Mouse (Mus musculus): ENCODE results near the gene Ess2.
"Not testable (repeated sequence)": the region's sequence is repeated elsewhere in the genome, so short reads cannot be mapped to it uniquely, and the experiment has no call there.

Ess2 gene

DNA sequence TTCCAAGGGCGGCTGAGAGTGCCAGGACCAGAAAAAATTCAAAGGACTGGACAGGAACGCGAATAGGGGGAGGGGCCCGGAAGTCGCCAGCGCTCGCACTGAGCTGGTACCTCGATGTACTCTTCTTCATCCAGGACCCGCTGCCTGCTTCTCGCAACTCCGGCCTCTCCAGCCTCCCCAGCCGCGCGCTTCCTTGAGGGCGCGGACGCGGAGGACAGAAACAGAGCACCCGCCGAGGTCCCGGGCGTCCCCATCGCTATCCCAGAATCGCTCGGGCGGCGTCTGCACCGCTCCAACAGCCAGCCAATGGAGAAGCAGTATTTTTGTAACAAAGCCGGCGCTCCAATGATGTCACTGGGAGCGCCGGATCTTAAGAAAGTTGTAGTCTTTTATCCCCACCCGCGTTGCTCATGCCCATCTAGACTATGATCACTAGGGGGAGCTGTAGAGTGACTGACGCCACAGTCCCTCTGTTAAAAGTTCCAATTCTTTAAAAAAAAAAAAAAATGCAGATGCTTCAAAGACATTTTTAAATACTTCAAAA, at the start of gene Ess2:
Gene Ess2 (minus strand): TSS at position 297 of the 544 bp plus-strand sequence.
- DNase-seq (ENCODE audit: low spot score in 2 of 2) = peak; percentile 90 to 94

DNA sequence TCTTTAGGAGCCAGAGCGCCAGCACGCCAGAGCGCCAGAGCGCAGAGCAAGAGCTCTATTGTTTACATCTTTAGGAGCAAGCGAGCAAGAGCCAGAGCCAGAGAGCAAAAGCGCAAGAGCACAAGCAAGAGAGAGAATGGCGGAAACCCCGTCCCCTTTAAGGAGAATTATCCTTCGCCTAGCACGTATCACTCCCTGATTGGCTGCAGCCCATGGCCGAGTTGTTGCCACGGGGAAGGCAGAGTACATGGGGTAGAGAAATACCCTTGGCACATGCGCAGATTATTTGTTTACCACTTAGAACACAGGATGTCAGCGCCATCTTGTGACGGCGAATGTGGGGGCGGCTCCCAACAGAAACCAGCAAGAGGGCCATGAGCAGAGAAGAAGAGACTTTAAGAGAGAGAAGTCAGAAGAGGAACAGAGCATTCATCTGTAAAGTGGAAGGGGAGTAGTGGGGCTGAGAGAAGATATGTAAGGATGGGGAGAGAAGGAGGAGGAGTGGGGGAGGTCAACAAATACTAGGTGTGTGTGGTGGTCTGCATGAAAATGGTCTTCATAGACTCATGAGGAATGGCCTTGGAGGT, 45.0 kb upstream of the Ess2 start:
- DNase-seq (ENCODE audit: low spot score in 2 of 2) = not testable (repeated sequence)

- DNase-seq (ENCODE audit: low spot score in 2 of 2) = no peak
Observed at GRCm38 (mm10) chr16:17951618-17952017, 40.5 kb upstream of the Ess2 start.

DNA sequence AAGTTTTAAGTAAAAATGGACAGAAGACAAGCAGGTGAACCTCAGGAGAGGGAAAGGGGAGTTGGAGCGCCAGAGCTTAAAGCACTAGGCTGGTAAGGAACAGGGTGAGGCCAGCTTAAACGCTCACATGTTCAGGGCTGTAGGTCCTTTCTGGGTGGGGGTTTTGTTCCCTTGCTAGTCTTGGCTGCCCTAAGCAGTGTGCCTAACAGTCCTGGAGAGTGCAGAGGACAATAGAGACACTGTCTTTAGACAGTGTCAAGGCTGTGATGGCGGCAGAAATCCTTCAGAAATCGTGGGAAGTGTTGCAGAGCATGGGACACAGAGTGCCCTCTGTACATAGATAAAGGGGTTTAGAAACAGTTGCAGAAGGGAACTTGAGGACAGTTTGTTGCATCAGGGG, 38.9 kb upstream of the Ess2 start:
- no peak for DNase-seq (ENCODE audit: low spot score in 2 of 2)

GRCm38 (mm10) chr16:17949421-17949877, 38.3 kb upstream of the Ess2 start:
- DNase-seq (ENCODE audit: low spot score in 2 of 2) = no peak

DNA sequence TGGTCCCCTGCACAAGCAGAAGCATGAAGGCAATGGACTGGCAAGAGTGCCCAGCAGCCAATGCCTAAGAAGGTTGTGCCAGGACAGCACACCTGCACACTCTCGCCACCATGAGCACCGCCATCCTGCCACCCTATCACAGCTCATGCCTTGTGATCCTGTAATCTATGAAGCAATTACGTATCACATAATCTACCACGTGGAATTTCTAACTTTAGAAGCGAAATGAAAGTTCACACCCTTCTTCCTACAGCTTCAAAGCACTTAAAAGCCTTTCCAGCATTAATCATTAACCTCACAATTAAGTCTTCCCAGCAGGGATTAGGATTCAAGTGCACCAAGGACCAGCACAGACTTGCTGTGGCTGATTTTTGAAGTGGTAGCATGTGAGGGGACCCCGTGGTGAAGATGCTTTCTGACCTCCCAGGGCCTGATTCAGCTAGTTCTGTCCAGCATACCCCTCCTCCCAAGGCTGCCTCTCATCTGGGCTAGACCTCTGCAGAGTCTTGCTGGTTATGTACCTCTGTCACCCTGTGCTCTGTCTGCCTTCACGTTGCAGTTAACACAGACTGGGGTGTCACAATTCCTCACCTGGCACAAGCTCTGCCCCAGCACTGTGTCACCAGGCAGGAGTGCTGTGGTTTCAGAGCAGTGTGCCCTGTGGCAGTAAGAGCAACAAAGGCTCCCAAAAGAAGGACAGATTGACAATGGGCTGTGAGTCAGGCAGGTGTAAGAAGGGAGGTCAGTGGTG, 34.1 kb upstream of the Ess2 start:
- no peak for DNase-seq (ENCODE audit: low spot score in 2 of 2)

DNA sequence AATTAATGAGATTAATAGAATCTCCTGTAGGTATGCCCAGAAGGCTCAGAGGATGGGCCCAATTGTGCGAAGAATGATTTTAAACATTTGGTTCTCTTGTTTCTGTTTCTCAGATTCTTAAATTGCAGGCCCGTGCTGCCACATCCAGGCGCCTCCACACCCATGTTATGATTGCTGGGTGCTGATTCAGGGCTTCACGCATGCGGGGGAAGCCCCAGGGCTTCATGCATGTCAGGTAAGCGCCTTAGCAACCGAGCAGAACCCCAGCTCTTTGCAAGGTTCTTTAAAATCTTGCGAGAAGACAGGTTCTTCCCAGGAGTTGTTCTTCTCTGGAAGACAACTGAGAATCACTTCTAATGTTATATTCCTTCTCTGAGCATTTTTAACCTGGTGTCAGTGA, 32.3 kb upstream of the Ess2 start:
- no peak for DNase-seq (ENCODE audit: low spot score in 2 of 2)

DNA sequence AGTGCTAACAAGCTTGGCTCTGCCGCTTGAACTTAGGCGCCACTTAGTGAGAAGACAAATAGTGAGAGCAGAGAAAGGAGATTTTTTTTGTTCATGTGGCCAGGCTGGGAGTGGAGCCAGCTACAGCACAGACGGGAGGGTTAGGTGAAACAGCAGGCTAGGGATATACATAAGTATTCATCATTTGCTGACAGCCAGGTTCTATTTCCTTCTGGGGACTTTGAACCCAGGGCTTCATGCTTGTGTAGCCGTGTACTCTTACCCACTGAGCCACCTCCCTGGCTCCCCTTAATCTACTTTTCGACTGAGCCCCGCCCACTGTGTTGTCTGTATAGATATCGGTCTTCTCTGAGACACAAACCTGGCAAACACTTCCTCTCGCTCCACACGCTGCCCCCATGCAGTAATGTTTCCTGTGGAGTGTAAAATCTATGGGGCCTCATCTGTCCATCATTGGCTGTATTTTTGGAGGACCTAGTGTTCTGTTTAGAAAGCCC, 28.2 kb upstream of the Ess2 start:
- DNase-seq (ENCODE audit: low spot score in 2 of 2) = peak in 1 of 2 experiments; percentile 29

DNA sequence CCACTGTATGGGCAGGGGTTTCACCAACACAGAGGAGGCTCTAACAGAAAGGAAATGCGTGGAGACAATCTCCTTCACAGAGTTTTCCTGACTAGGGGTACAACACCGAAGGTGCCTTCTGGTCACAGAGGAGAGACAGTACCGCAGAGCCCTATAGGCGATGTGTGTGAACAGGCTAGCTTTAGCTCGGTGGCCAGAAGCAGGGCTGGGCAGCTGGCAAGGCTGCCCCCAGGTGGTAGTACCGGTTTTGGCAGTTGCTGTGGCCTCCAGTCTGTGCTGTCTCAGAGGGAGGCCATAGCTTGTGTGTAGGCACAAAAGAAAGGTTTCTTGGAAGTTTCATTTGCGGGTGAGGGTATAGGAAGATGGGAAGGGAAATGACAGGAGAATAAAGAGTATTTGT, 27.7 kb upstream of the Ess2 start:
- DNase-seq (ENCODE audit: low spot score in 2 of 2) = peak; percentile 67 to 73

- DNase-seq (ENCODE audit: low spot score in 2 of 2) = no peak
Observed at GRCm38 (mm10) chr16:17938187-17938586, 27.0 kb upstream of the Ess2 start.

DNA sequence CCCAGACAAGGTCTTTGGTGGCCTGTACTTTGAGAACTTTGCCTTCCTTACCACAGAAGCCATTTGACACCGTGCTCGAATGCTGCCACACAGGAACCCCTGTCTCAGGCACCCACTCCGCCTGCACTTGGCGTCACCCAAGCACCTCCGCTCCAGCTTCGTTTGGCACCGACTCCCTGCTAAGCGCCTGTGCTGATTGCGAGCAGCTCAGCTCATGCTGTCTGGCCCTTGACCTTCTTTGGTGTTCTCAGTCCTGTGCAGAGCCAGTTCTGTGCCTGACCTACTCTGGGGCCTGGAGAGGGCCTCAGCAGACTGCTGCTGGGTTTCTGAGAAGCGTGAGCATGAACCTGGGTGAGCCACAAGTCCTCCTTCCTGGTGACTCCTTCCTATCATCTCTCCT, 25.6 kb upstream of the Ess2 start:
- no peak for DNase-seq (ENCODE audit: low spot score in 2 of 2)

DNA sequence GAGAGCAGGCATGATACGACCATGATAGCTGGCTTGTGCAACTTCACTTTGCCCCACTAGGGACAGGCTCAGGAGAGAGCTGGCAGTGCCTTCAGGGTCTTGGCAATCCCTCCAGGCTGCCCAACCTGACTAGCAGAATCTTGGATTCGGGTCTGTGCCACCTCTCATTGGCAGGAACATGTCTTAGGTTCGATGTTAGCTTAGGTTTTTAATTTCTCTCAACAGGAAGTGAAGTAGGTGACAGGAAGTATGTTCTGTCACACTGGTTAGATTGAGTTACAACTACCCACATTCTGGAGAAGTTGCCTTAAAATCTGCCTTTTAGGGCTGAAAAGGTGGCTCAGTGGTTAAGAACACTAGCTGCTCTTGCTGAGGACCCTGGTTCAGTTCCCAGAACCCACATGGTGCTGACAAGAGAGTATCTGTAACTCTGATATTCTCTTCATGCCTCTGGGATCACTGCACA, 23.3 kb upstream of the Ess2 start:
- DNase-seq (ENCODE audit: low spot score in 2 of 2) = no peak

DNA sequence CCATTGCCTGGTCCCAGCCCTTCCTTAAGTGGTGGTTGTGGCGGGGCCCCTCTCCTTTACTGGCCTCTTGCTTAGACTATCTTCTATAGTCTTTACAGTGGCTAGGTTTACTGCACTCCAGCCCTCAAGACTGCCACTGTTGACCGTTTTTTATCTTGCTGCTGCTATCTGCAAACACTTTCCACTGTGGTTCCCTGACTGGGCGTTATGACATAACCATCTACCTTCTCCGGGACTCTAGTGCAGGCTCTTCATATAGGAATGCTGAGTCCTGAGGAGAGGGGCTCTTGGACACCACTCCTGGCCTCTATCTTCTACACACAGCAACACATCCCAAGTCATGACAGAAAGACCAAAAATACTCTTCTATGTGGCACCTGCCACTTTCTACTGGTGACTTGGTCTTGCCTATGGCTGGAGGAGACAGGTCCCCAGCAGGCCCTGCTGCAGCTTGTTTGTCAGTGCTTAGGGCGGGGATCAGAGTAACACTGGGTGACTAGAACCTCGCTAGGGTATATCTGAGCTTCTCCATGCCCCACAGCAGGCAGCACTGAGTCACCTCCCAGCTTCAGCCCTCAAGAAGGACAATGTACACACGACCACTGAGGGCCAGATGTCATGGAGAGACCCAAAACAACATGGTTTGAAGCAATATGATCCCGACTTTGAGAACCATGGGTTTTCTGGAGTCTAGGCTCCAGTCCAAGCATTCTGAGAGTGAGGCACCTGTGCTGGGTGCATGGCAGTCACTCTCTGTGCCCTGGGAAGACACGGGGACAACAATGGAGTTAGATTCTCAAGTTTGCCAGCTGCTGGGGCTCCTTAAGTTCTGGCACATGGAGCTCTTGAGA, 22.7 kb upstream of the Ess2 start:
- DNase-seq (ENCODE audit: low spot score in 2 of 2) = no peak

GRCm38 (mm10) chr16:17931906-17932460, 20.8 kb upstream of the Ess2 start:
- no peak for DNase-seq (ENCODE audit: low spot score in 2 of 2)

GRCm38 (mm10) chr16:17929631-17930030, 18.5 kb upstream of the Ess2 start:
- DNase-seq (ENCODE audit: low spot score in 2 of 2) = no peak

DNA sequence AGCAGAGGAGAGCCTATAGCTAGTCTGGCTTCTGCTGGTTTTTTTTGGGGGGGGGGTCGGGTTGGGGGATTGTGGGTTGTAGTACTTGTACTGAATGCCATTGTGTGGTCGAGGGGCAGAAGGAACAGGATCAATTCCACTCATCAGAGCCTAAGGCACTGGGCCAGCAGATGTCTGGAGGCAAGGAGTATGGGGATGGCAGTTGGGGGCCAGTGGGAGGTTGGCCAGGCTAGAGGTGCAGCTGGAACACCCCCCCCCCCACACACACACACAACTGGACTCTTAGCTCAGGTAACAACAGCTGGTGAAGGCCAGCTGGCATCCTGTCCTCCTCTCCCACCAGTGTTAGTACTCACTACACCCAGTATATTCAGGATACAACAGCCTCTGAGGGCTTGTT, 18.1 kb upstream of the Ess2 start:
- no peak for DNase-seq (ENCODE audit: low spot score in 2 of 2)

GRCm38 (mm10) chr16:17928627-17929104, 17.5 kb upstream of the Ess2 start:
- peak; percentile 82 to 89 for DNase-seq (ENCODE audit: low spot score in 2 of 2)

GRCm38 (mm10) chr16:17928087-17928580, 17.0 kb upstream of the Ess2 start, which contains the start of gene Slc25a1:
Gene Slc25a1 (minus strand): TSS chr16:17928219.
- peak; percentile 77 to 79 for DNase-seq (ENCODE audit: low spot score in 2 of 2)

GRCm38 (mm10) chr16:17927351-17928082, 16.4 kb upstream of the Ess2 start:
- peak; percentile 22 to 29 for DNase-seq (ENCODE audit: low spot score in 2 of 2)

DNA sequence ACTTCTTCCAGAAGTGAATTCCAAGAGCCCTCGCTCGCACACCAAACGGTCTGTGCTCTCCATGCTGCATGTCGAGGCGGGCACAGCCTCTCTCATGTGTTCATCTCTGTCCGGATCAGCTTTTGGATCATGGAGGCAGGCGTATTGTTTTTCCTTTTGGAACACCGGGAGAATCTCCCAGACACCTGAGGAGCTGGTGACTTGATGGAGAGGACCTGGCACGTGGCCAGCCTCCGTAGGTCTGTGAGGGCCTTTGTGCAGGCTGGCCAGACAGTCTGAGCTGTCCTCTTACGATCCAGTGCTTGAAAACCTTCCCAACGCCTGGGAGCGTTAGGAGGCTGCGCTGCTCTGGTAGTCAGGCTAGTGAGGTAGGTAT, 11.0 kb upstream of the Ess2 start:
- no peak for DNase-seq (ENCODE audit: low spot score in 2 of 2)

Data from spleen, postnatal 36 days (tissue).